In genomic region chr19:34222805-34223204, GRCm38 (mm10) we compare ENCODE assay signal across 34 mouse cellular contexts. TPM values are rescaled to one million over a fixed set of nuclear protein-coding genes. Genes with fewer than 3 reads are reported as not detected.
"Had no signal": no experiment of that assay in that cellular context is flagged by ENCODE, and none has a peak within 500 bp of the region (broad histone marks: within the 10 kb centered on the region; RNA-seq: fewer than 3 reads in every experiment).

No protein-coding gene starts in this region.

- H3K4me1 ChIP-seq: embryonic facial prominence, embryonic 12.5 days; embryonic facial prominence, embryonic 15.5 days; forebrain, embryonic 10.5 days; forebrain, embryonic 12.5 days; forebrain, embryonic 13.5 days; forebrain, embryonic 15.5 days had no signal

- H3K27ac ChIP-seq: embryonic facial prominence, embryonic 10.5 days; embryonic facial prominence, embryonic 12.5 days; embryonic facial prominence, embryonic 13.5 days; embryonic facial prominence, embryonic 15.5 days; forebrain, embryonic 10.5 days; forebrain, embryonic 12.5 days; forebrain, embryonic 13.5 days; forebrain, embryonic 15.5 days; gastrocnemius, adult 2 months; heart, adult 2 months had no signal

- ATAC-seq: forebrain, embryonic 13.5 days; forebrain, embryonic 14.5 days; forebrain, embryonic 15.5 days; forebrain, embryonic 16.5 days; forebrain, postnatal 0 days had no signal

- H3K9ac ChIP-seq: embryonic facial prominence, embryonic 12.5 days; embryonic facial prominence, embryonic 13.5 days; embryonic facial prominence, embryonic 15.5 days; forebrain, embryonic 12.5 days; forebrain, embryonic 13.5 days; forebrain, embryonic 15.5 days; forebrain, postnatal 0 days had no signal

- H3K4me3 ChIP-seq: embryonic facial prominence, embryonic 10.5 days; embryonic facial prominence, embryonic 12.5 days; embryonic facial prominence, embryonic 13.5 days; embryonic facial prominence, embryonic 15.5 days; erythroblast, embryonic 14.5 days; forebrain, embryonic 10.5 days; forebrain, embryonic 12.5 days; forebrain, embryonic 13.5 days; forebrain, embryonic 15.5 days; gastrocnemius, adult 2 months; heart, adult 2 months had no signal

- H3K9me3 ChIP-seq: embryonic facial prominence, embryonic 10.5 days; embryonic facial prominence, embryonic 12.5 days; embryonic facial prominence, embryonic 13.5 days; embryonic facial prominence, embryonic 15.5 days; forebrain, embryonic 10.5 days; forebrain, embryonic 12.5 days; forebrain, embryonic 13.5 days; forebrain, embryonic 15.5 days had no signal

- H3K36me3 ChIP-seq: embryonic facial prominence, embryonic 10.5 days; embryonic facial prominence, embryonic 12.5 days; forebrain, embryonic 10.5 days; forebrain, embryonic 12.5 days; forebrain, embryonic 15.5 days had no signal

- DNase-seq: cerebellum, adult 9-10 months; cerebellum, adult 9-11 months; cerebellum, postnatal 10 days; cerebellum, postnatal 14 days; cerebellum, postnatal 25 days; cerebellum, postnatal 36 days; embryo, embryonic 11 days; forebrain, postnatal 0 days; gastrocnemius, adult 2 months; gastrocnemius, postnatal 10 days; gastrocnemius, postnatal 14 days; gastrocnemius, postnatal 25 days; gastrocnemius, postnatal 36 days; heart, adult 11 months; heart, adult 18-20 months; heart, adult 2 months had no signal

- H3K27me3 ChIP-seq: embryonic facial prominence, embryonic 12.5 days; embryonic facial prominence, embryonic 13.5 days; embryonic facial prominence, embryonic 15.5 days; forebrain, embryonic 12.5 days; forebrain, embryonic 13.5 days; forebrain, embryonic 15.5 days had no signal

- H3K4me2 ChIP-seq: embryonic facial prominence, embryonic 12.5 days; embryonic facial prominence, embryonic 13.5 days; embryonic facial prominence, embryonic 15.5 days; forebrain, embryonic 12.5 days; forebrain, embryonic 13.5 days; forebrain, embryonic 15.5 days had no signal

RNA-seq across cellular contexts. Expression of gene Stambpl1, which starts 30.8 kb away (rescaled TPM):
- polyA plus RNA-seq: erythroblast, embryonic 14.5 days had no signal

RNA-seq across cellular contexts. Expression of gene Acta2, which starts 32.6 kb away (rescaled TPM):
- total RNA-seq: common myeloid progenitor, adult 5-6 weeks had no signal
- polyA plus RNA-seq: erythroblast, embryonic 14.5 days had no signal

RNA-seq across cellular contexts. Expression of gene Ankrd22, which starts 57.0 kb away (rescaled TPM):
- total RNA-seq: forebrain, postnatal 0 days; gastrocnemius, adult 18-20 months; gastrocnemius, adult 2 months; gastrocnemius, adult 8-10 months; gastrocnemius, postnatal 10 days; gastrocnemius, postnatal 14 days; gastrocnemius, postnatal 25 days; gastrocnemius, postnatal 36 days; gastrocnemius, postnatal 4 days; heart, adult 18-20 months; heart, adult 2 months; heart, adult 8-10 months had no signal
- polyA plus RNA-seq: erythroblast, embryonic 14.5 days; forebrain, embryonic 11.5 days; forebrain, embryonic 12.5 days; forebrain, embryonic 13.5 days; forebrain, embryonic 14.5 days; forebrain, embryonic 15.5 days; forebrain, embryonic 16.5 days; forebrain, postnatal 0 days; frontal cortex, adult 2 months had no signal
